Mouse (Mus musculus) erythroblast, embryonic 14.5 days (primary cell): ENCODE results near the gene Cav3.

ENCODE experiments used
- GATA1 ChIP-seq: IDR thresholded peaks from 2 replicates; pipeline ENCODE4 v1.6.1; 2012; ENCODE audit warnings: low read length, inconsistent platforms, mixed read lengths
- TAL1 ChIP-seq: IDR thresholded peaks from 3 replicates; pipeline ENCODE4 v1.6.1; 2012; ENCODE audit warnings: low read length, inconsistent platforms, mixed read lengths

- TF ChIP-seq GATA1 (no peak), TAL1 (no peak)
Observed at GRCm38 (mm10) chr6:112471644-112472043, 12.3 kb downstream of the Cav3 start.
